Mouse (Mus musculus) spleen, adult 2 months (tissue): ENCODE data around the gene Parp9. TPM values are rescaled to one million over a fixed set of nuclear protein-coding genes. Genes with fewer than 3 reads are reported as not detected.
"Not testable (repeated sequence)": the region's sequence is repeated elsewhere in the genome, so short reads cannot be mapped to it uniquely, and the experiment has no call there.

ENCODE experiments used
- DNase-seq, 2 experiments: peaks; one replicate each; pipeline versions ENCODE4 v3.0.0 to v3.0.0-alpha.2; 2012 to 2021; ENCODE audit warnings: low spot score in 2 of 2, low read depth in 1 of 2
- H3K27ac ChIP-seq: fragments of 200-500 bp; 2 replicates; pipeline ENCODE4 v1.5.1; 2012; ENCODE audit warnings: low read length, inconsistent platforms; ENCODE audit not compliant: insufficient read depth
- H3K27me3 ChIP-seq: fragments of 200-500 bp; 2 replicates; pipeline ENCODE4 v1.6.1; 2012; ENCODE audit warnings: mild to moderate bottlenecking, moderate library complexity, low read length, inconsistent platforms; ENCODE audit not compliant: control insufficient read depth, insufficient read depth
- H3K36me3 ChIP-seq: fragments of 200-500 bp; 2 replicates; pipeline ENCODE4 v1.6.1; 2012; ENCODE audit warnings: mild to moderate bottlenecking, low read length, inconsistent platforms; ENCODE audit not compliant: control insufficient read depth, insufficient read depth
- H3K4me1 ChIP-seq: fragments of 200-500 bp; 2 replicates; pipeline ENCODE4 v1.6.1; 2011; ENCODE audit warnings: inconsistent platforms; ENCODE audit not compliant: control insufficient read depth, insufficient read depth, insufficient read length
- H3K4me3 ChIP-seq: fragments of 200-500 bp; 2 replicates; pipeline ENCODE4 v1.5.1; 2011; ENCODE audit warnings: mild to moderate bottlenecking, inconsistent platforms; ENCODE audit not compliant: insufficient read depth, insufficient read length; ENCODE audit errors: extremely low read depth
- CTCF ChIP-seq: fragments of 200-500 bp; IDR thresholded peaks from 2 replicates; pipeline ENCODE4 v1.5.1; 2011; ENCODE audit warnings: mild to moderate bottlenecking, inconsistent platforms; ENCODE audit not compliant: insufficient read depth, insufficient read length, insufficient replicate concordance; ENCODE audit errors: extremely low read depth
- POLR2A ChIP-seq: fragments of 200-500 bp; IDR thresholded peaks from 2 replicates; pipeline ENCODE4 v1.6.1; 2011; ENCODE audit warnings: low read depth, low read length, inconsistent platforms
- WGBS: fragments of 180-500 bp; shearing (Covaris S2); methylation state at CpG from one replicate; pipeline ENCODE4 v1.1.7; 2018; 5-methylcytosine and 5-hydroxymethylcytosine counted together
- polyA plus RNA-seq: library from polyadenylated mRNA; depleted of rRNA; stranded (reverse); fragments of >200 nt; gene quantifications from 2 replicates; pipeline ENCODE4 v1.2.3, GENCODE M21; 2012; rRNA removed

The Parp9 gene
- 6.7 and 6.9 TPM in 2 replicates for polyA plus RNA-seq

- DNase-seq, result peak; percentile 66 to 72
- peaks cover 2% of the 10 kb centered on the region; the same call in 1 of the 2 replicates for H3K4me1 ChIP-seq
- WGBS, result under 1% methylated on average over 52 of the region's 52 CpGs
- H3K36me3 ChIP-seq, result peaks cover 32% of the 10 kb centered on the region
- H3K27ac ChIP-seq, result peak within 1 kb of the TSS; percentile 87
- H3K4me3 ChIP-seq, result peak within 1 kb of the TSS; percentile 96
- TF ChIP-seq POLR2A, result no peak; the same call in 1 of the 2 replicates
- no peak for TF ChIP-seq CTCF
- no peaks in the 10 kb centered on the region for H3K27me3 ChIP-seq
Observed at GRCm38 (mm10) chr16:35938211-35939151, at the start of gene Parp9, which contains the start of gene Dtx3l. Gene Parp9 (plus strand): TSS chr16:35938470. Gene Dtx3l (minus strand): TSS chr16:35939151.

DNA sequence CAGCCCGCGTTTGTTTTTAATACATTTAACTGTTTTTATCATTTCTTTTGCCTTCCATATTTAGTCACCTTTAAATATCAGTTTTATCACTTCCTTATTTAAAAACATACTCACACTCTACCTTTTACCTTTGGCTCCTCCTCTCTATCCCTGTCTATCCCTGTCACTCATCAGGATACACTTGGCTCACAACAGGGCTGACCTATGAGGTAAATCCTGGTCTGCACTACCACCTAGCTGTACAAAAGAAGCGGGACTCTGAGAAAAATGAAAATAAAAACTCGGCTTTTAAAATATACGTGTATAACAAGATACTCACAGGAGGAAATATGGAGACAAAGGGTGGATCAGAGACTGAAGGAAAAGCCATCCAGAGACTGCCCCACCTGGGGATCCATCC is 49.4 kb upstream of the Parp9 start:
- Histone ChIP-seq H3K4me1 (no peaks in the 10 kb centered on the region), H3K4me3 (no peak overlapping the region), H3K36me3 (no peaks in the 10 kb centered on the region), H3K27ac (no peak overlapping the region), H3K27me3 (no peaks in the 10 kb centered on the region)
- DNase-seq, result no peak
- TF ChIP-seq POLR2A, result no peak
- no peak for TF ChIP-seq CTCF
- WGBS, result 92% methylated on average over 5 of the region's 5 CpGs

- DNase-seq, result no peak
- 78% methylated on average over 3 of the region's 3 CpGs for WGBS
- TF ChIP-seq POLR2A, result no peak
- TF ChIP-seq CTCF, result no peak
- H3K36me3 ChIP-seq, result no peaks in the 10 kb centered on the region
- no peak overlapping the region for H3K4me3 ChIP-seq
- no peaks in the 10 kb centered on the region for H3K27me3 ChIP-seq
- no peaks in the 10 kb centered on the region for H3K4me1 ChIP-seq
- H3K27ac ChIP-seq, result no peak overlapping the region
Observed at GRCm38 (mm10) chr16:35890645-35891044, 47.6 kb upstream of the Parp9 start.

DNA sequence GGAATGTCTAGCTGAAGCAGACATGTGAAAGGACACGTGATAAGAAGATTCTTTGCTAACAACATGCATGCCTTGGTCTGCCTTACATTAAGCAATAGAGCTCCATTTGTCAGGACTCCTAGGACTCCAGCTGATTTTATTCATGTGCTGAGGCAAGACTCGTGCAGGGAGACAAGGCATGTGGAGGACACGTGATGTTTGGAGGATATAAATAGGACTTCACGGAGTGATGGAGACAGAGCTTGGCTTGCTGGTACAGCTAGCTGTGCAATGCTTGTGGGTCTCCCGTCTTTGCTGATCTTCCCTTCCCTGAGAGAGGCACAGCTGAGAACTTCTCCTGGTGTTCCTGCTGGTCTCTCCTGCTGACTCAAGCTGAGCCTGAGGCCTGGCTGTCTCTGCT is 46.7 kb upstream of the Parp9 start:
- H3K4me1 ChIP-seq, H3K27me3 ChIP-seq, DNase-seq, H3K27ac ChIP-seq, H3K36me3 ChIP-seq, H3K4me3 ChIP-seq: not testable (repeated sequence)
- 96% methylated on average over 5 of the region's 5 CpGs for WGBS

GRCm38 (mm10) chr16:35894997-35895396 is 43.3 kb upstream of the Parp9 start:
- Histone ChIP-seq H3K27ac (no peak overlapping the region), H3K36me3 (no peaks in the 10 kb centered on the region), H3K4me3 (no peak overlapping the region), H3K27me3 (no peaks in the 10 kb centered on the region), H3K4me1 (no peaks in the 10 kb centered on the region)
- WGBS, result 83% methylated on average over 6 of the region's 6 CpGs
- TF ChIP-seq POLR2A (no peak), CTCF (no peak)
- DNase-seq, result no peak

DNA sequence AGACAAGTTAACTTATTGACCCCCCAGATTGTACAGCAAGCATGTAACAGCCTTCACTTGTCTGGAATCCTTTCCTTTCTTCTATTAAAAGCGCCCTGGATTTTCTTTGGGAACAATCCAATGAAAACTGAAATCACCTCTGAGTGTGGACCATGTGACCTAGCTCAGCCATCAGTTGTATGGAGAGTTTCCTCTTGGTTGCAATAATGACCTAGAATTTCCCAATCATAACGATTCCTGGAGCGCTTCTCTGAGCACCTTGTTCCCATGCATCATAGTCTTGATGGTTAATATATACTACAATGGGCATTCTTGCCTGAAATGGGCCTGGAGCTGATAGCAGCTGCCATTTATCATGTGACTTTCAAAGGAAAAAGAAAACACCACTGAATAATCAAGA is 37.7 kb upstream of the Parp9 start:
- Histone ChIP-seq H3K27ac (no peak overlapping the region), H3K27me3 (no peaks in the 10 kb centered on the region), H3K4me3 (no peak overlapping the region), H3K4me1 (peaks cover 2% of the 10 kb centered on the region; the same call in 1 of the 2 replicates), H3K36me3 (no peaks in the 10 kb centered on the region)
- 85% methylated on average over 3 of the region's 3 CpGs for WGBS
- TF ChIP-seq CTCF (no peak), POLR2A (no peak)
- no peak for DNase-seq
